Mouse (Mus musculus) stomach, postnatal 0 days (tissue): ENCODE measurements at regions not wholly inside any gene's neighbourhood (a gene's known extent, or its start where the extent isn't known, plus 50 kb on each side); places are given as distances from the start of the nearest gene placed in this dataset.
"Not testable (repeated sequence)": the region's sequence is repeated elsewhere in the genome, so short reads cannot be mapped to it uniquely, and the experiment has no call there.

Experiments
- ATAC-seq: fragments of 200-750 bp; cut with Nextera tagmentation; 2 replicates; pipeline ENCODE4 v1.8.0; 2017; ENCODE audit not compliant: low FRiP score, low TSS enrichment
- DNase-seq: peaks from one replicate; pipeline ENCODE4 v3.0.0-alpha.2; 2016; ENCODE audit warnings: low spot score
- H3K27ac ChIP-seq: fragments of 300-500 bp; sonication (generic); replicated peaks from 2 replicates; pipeline ENCODE4 v1.5.1; 2014; ENCODE audit warnings: mild to moderate bottlenecking, control low read depth
- H3K27me3 ChIP-seq: fragments of 300-500 bp; sonication (generic); 2 replicates; pipeline ENCODE4 v1.6.1; 2014; ENCODE audit warnings: low read length; ENCODE audit not compliant: control insufficient read depth, insufficient read depth
- H3K36me3 ChIP-seq: fragments of 300-500 bp; sonication (generic); 2 replicates; pipeline ENCODE4 v1.6.1; 2014; ENCODE audit warnings: low read length, mixed read lengths; ENCODE audit not compliant: control insufficient read depth, insufficient read depth
- H3K4me1 ChIP-seq: fragments of 300-500 bp; sonication (generic); replicated peaks from 2 replicates; pipeline ENCODE4 v1.6.1; 2014; ENCODE audit warnings: antibody characterized with exemption; ENCODE audit not compliant: control insufficient read depth, insufficient read depth
- H3K4me2 ChIP-seq: fragments of 300-500 bp; sonication (generic); replicated peaks from 2 replicates; pipeline ENCODE4 v1.6.1; 2014; ENCODE audit warnings: low read depth, mild to moderate bottlenecking, control low read depth, moderate library complexity
- H3K4me3 ChIP-seq: fragments of 300-500 bp; sonication (generic); 2 replicates; pipeline ENCODE4 v1.5.1; 2014; ENCODE audit warnings: low read depth, low read length, control low read depth
- H3K9ac ChIP-seq: fragments of 300-500 bp; sonication (generic); 2 replicates; pipeline ENCODE4 v1.6.1; 2014; ENCODE audit warnings: mild to moderate bottlenecking, low read length, control low read depth, mixed read lengths
- H3K9me3 ChIP-seq: fragments of 300-500 bp; sonication (generic); 2 replicates; pipeline ENCODE4 v1.6.1; 2016; ENCODE audit warnings: low read length; ENCODE audit not compliant: control insufficient read depth
- CTCF ChIP-seq: IDR thresholded peaks from 2 replicates; pipeline ENCODE4 v1.5.1; 2016; ENCODE audit warnings: antibody characterized with exemption, low read depth, mild to moderate bottlenecking, moderate library complexity
- EP300 ChIP-seq: optimal IDR thresholded peaks from 2 replicates; pipeline ENCODE3; 2016; ENCODE audit warnings: antibody characterized with exemption
- WGBS: fragments of 180-500 bp; shearing (Covaris S2); extraction: QIAGEN DNeasy Blood & Tissue Kit; methylation state at CpG from one replicate; pipeline ENCODE4 v1.1.7; 2014; 5-methylcytosine and 5-hydroxymethylcytosine counted together

GRCm38 (mm10) chr9:94116961-94117360 is 420.9 kb downstream of the 1190002N15Rik start:
- no peaks in the 10 kb centered on the region for H3K36me3 ChIP-seq
- H3K9ac ChIP-seq: no peak overlapping the region
- 76% methylated on average over 5 of the region's 5 CpGs for WGBS
- H3K27ac ChIP-seq: no peak overlapping the region
- H3K9me3 ChIP-seq: no peaks in the 10 kb centered on the region
- ATAC-seq (no peak), DNase-seq (no peak)
- no peak overlapping the region for H3K4me3 ChIP-seq
- H3K4me1 ChIP-seq: no peaks in the 10 kb centered on the region
- no peak overlapping the region for H3K4me2 ChIP-seq
- TF ChIP-seq EP300: no peak
- no peak for TF ChIP-seq CTCF
- H3K27me3 ChIP-seq: no peaks in the 10 kb centered on the region

- not testable (repeated sequence) for DNase-seq, H3K9ac ChIP-seq
- WGBS: 56% methylated on average over 1 of the region's 1 CpGs
Measured at GRCm38 (mm10) chr9:94107701-94108100, 430.2 kb downstream of the 1190002N15Rik start.

GRCm38 (mm10) chr9:94104669-94105068 is 433.2 kb downstream of the 1190002N15Rik start:
- Histone ChIP-seq H3K9me3 (no peaks in the 10 kb centered on the region), H3K36me3 (no peaks in the 10 kb centered on the region), H3K4me1 (no peaks in the 10 kb centered on the region), H3K4me3 (no peak overlapping the region), H3K4me2 (no peak overlapping the region), H3K27me3 (no peaks in the 10 kb centered on the region), H3K9ac (no peak overlapping the region), H3K27ac (no peak overlapping the region)
- TF ChIP-seq EP300: no peak
- TF ChIP-seq CTCF: no peak
- WGBS: 77% methylated on average over 4 of the region's 4 CpGs
- DNase-seq (no peak), ATAC-seq (no peak)

More at GRCm38 (mm10) chr9:94107701-94108100, 430.2 kb downstream of the 1190002N15Rik start:
- not testable (repeated sequence) for H3K4me1 ChIP-seq, H3K4me2 ChIP-seq, H3K27me3 ChIP-seq, H3K4me3 ChIP-seq, H3K36me3 ChIP-seq, ATAC-seq, H3K27ac ChIP-seq, H3K9me3 ChIP-seq

DNA sequence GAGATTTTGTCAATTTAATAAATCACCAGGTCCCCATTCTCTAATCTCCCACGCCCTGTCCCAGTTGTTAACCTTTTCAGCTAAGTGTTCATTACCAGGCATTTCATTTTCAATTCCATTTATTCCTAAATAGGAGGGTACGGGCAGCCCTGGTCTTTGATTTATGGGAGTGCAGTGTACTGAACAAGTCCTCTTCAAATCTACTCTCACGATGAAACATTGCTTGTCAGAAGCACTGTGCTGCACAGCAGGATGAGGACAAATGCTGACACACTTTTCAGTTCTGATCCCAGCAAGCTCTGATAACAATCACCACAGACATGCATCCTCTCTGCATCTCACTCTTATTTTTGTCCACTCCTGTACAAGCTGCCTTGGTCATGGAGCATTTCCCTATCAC is 435.9 kb downstream of the 1190002N15Rik start:
- DNase-seq: no peak
- WGBS: 27% methylated on average over 3 of the region's 3 CpGs

GRCm38 (mm10) chr9:94094800-94095199 is 443.1 kb downstream of the 1190002N15Rik start:
- no peaks in the 10 kb centered on the region for H3K9me3 ChIP-seq
- H3K4me3 ChIP-seq: no peak overlapping the region
- no peak for ATAC-seq
- H3K4me2 ChIP-seq: no peak overlapping the region
- no peaks in the 10 kb centered on the region; the same call in 1 of the 2 replicates for H3K4me1 ChIP-seq
- H3K27me3 ChIP-seq: no peaks in the 10 kb centered on the region
- WGBS: 62% methylated on average over 2 of the region's 2 CpGs
- H3K36me3 ChIP-seq: no peaks in the 10 kb centered on the region
- TF ChIP-seq EP300 (no peak), CTCF (no peak)
- H3K27ac ChIP-seq: no peak overlapping the region
- no peak overlapping the region for H3K9ac ChIP-seq
- no peak for DNase-seq

More for the DNA sequence above, 435.9 kb downstream of the 1190002N15Rik start:
- H3K27ac ChIP-seq: no peak overlapping the region
- H3K27me3 ChIP-seq: no peaks in the 10 kb centered on the region
- no peak for ATAC-seq
- H3K36me3 ChIP-seq: no peaks in the 10 kb centered on the region
- TF ChIP-seq CTCF: no peak
- TF ChIP-seq EP300: no peak
- H3K4me2 ChIP-seq: no peak overlapping the region
- H3K4me3 ChIP-seq: no peak overlapping the region
- no peaks in the 10 kb centered on the region for H3K4me1 ChIP-seq
- H3K9me3 ChIP-seq: no peaks in the 10 kb centered on the region
- no peak overlapping the region for H3K9ac ChIP-seq

DNA sequence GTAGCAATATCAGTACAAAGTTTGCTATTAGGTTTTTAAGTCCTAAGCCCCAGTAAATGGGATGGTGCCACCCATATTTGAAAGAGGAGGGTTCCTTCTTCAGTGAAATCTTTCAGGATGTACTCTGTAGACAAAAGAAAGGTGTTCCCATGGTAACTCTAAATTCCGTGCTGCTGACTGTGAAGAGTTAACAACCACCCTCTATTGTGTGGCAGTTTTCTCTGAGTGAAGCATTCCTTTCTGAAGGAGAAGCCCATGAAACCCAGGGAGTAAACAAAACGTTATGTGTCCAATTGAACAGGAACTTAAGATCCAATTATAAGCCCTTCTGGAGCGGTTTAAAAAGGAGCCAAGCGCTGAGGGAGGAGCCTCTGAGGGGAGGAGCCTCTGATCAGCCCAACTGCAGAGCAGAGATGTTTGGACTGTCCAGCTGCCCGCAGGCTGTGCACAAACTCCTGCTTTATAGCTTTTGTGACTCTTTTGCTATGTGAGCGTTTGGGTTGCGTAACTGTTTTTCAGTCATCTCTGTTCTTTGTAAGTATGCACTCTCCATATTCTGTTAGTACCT is 446.1 kb downstream of the 1190002N15Rik start:
- Histone ChIP-seq H3K27ac (no peak overlapping the region), H3K4me3 (no peak overlapping the region), H3K4me1 (no peaks in the 10 kb centered on the region; the same call in 1 of the 2 replicates), H3K9me3 (no peaks in the 10 kb centered on the region), H3K36me3 (no peaks in the 10 kb centered on the region), H3K4me2 (no peak overlapping the region), H3K9ac (no peak overlapping the region), H3K27me3 (no peaks in the 10 kb centered on the region)
- 42% methylated on average over 7 of the region's 7 CpGs for WGBS
- no peak for DNase-seq
- TF ChIP-seq EP300 (no peak), CTCF (no peak)
- no peak for ATAC-seq
